Mouse (Mus musculus): ENCODE results near the gene Serinc5.

DNA sequence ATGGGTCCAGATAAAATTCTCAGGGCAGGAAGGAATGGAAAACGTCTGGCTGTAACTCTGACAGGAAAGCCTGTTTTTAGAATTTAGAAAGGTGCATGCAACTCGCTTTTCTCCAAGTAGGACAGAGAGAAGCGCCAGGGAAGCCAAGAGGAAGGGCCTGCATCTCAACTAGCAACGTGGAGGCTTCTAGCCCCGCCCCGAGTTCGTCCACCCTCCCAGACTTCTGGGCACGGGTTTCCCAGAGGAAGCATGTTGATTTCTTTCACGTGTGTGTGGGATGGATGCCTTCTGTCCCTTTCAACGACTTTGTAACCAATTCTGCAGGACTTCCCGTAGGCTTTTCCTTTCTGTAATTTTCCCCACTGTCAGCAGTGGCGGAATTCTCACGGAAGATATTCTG, 118.9 kb downstream of the Serinc5 start:
- no peak for TF ChIP-seq EP300 (IDR thresholded peaks at IDR 0.05; ENCODE audit: insufficient read depth, low read depth, low read length)
- no peak for TF ChIP-seq CTCF (IDR thresholded peaks at IDR 0.05)
- no peak for TF ChIP-seq POLR2A (IDR thresholded peaks at IDR 0.05; ENCODE audit: insufficient read depth, low read depth, low read length)

All from heart, adult 2 months (tissue).